Mouse (Mus musculus) midbrain, embryonic 10.5 days (tissue): ENCODE results near the gene Tmprss11f. TPM values are rescaled to one million over a fixed set of nuclear protein-coding genes. Genes with fewer than 3 reads are reported as not detected.
"Not testable (repeated sequence)": the region's sequence is repeated elsewhere in the genome, so short reads cannot be mapped to it uniquely, and the experiment has no call there.

Source experiments
- DNase-seq: peaks from one replicate; pipeline ENCODE4 v3.0.0-alpha.2; 2017; ENCODE audit warnings: low spot score
- H3K27ac ChIP-seq: fragments of 300-500 bp; sonication (generic); replicated peaks from 2 replicates; pipeline ENCODE4 v1.5.1; 2016; ENCODE audit warnings: mild to moderate bottlenecking
- H3K27me3 ChIP-seq: fragments of 300-500 bp; sonication (generic); 2 replicates; pipeline ENCODE4 v1.6.1; 2016; ENCODE audit warnings: low read depth, mild to moderate bottlenecking; ENCODE audit not compliant: poor library complexity, severe bottlenecking
- H3K36me3 ChIP-seq: fragments of 300-500 bp; sonication (generic); 2 replicates; pipeline ENCODE4 v1.6.1; 2016; ENCODE audit warnings: mild to moderate bottlenecking, moderate library complexity
- H3K4me1 ChIP-seq: fragments of 300-500 bp; sonication (generic); 2 replicates; pipeline ENCODE4 v1.6.1; 2016
- H3K4me3 ChIP-seq: fragments of 300-500 bp; sonication (generic); 2 replicates; pipeline ENCODE4 v1.5.1; 2016; ENCODE audit warnings: mild to moderate bottlenecking, moderate library complexity
- H3K9me3 ChIP-seq: fragments of 300-500 bp; sonication (generic); replicated peaks from 2 replicates; pipeline ENCODE4 v1.6.1; 2016; ENCODE audit warnings: mild to moderate bottlenecking
- WGBS: fragments of 180-500 bp; shearing (Covaris S2); methylation state at CpG from one replicate; pipeline ENCODE4 v1.1.7; 2016; 5-methylcytosine and 5-hydroxymethylcytosine counted together
- polyA plus RNA-seq: library from polyadenylated mRNA; unstranded; fragments of >200 nt; fragmentation: Nextera tagmentation; extraction: Ambion mirVana; gene quantifications from 2 replicates; pipeline ENCODE4 v1.2.1, GENCODE M21; 2016

The Tmprss11f gene
- not detected in 2 replicates for polyA plus RNA-seq

GRCm38 (mm10) chr5:86632324-86632723 is at the start of gene Tmprss11f:
Gene Tmprss11f (minus strand): TSS chr5:86632424.
- no peaks in the 10 kb centered on the region for H3K9me3 ChIP-seq
- H3K4me3 ChIP-seq, result no peak within 1 kb of the TSS
- H3K27ac ChIP-seq, result no peak within 1 kb of the TSS
- H3K27me3 ChIP-seq, result no peaks in the 10 kb centered on the region
- H3K4me1 ChIP-seq, result no peaks in the 10 kb centered on the region
- H3K36me3 ChIP-seq, result no peaks in the 10 kb centered on the region
- DNase-seq, result no peak
- 85% methylated on average over 5 of the region's 5 CpGs for WGBS

GRCm38 (mm10) chr5:86676262-86676661 is 44.0 kb upstream of the Tmprss11f start, which contains the start of gene Tmprss11b:
Gene Tmprss11b (minus strand): TSS chr5:86676362.
- H3K36me3 ChIP-seq, result no peaks in the 10 kb centered on the region
- 86% methylated on average over 5 of the region's 5 CpGs for whole genome bisulfite sequencing
- H3K4me3 ChIP-seq, result no peak within 1 kb of the TSS
- H3K9me3 ChIP-seq, result no peaks in the 10 kb centered on the region
- no peak for DNase-seq
- H3K27ac ChIP-seq, result no peak within 1 kb of the TSS
- no peaks in the 10 kb centered on the region for H3K27me3 ChIP-seq
- H3K4me1 ChIP-seq, result no peaks in the 10 kb centered on the region

- not testable (repeated sequence) for H3K27me3 ChIP-seq, H3K4me1 ChIP-seq, H3K9me3 ChIP-seq, H3K36me3 ChIP-seq, H3K27ac ChIP-seq, DNase-seq, H3K4me3 ChIP-seq
- 30% methylated on average over 4 of the region's 4 CpGs for WGBS
Measured at GRCm38 (mm10) chr5:86649185-86649584, 17.0 kb upstream of the Tmprss11f start.

GRCm38 (mm10) chr5:86640795-86641194 is 8.6 kb upstream of the Tmprss11f start:
- 84% methylated on average over 3 of the region's 3 CpGs for WGBS
- Histone ChIP-seq H3K4me3 (no peak overlapping the region), H3K9me3 (no peaks in the 10 kb centered on the region), H3K27me3 (no peaks in the 10 kb centered on the region), H3K36me3 (no peaks in the 10 kb centered on the region), H3K4me1 (no peaks in the 10 kb centered on the region), H3K27ac (no peak overlapping the region)
- no peak for DNase-seq

GRCm38 (mm10) chr5:86630700-86631099 is 1.5 kb downstream of the Tmprss11f start:
- H3K36me3 ChIP-seq, result no peaks in the 10 kb centered on the region
- DNase-seq, result no peak
- WGBS, result 92% methylated on average over 2 of the region's 2 CpGs
- no peak overlapping the region for H3K4me3 ChIP-seq
- no peaks in the 10 kb centered on the region for H3K9me3 ChIP-seq
- H3K27ac ChIP-seq, result no peak overlapping the region
- no peaks in the 10 kb centered on the region for H3K4me1 ChIP-seq
- H3K27me3 ChIP-seq, result no peaks in the 10 kb centered on the region

GRCm38 (mm10) chr5:86621778-86622177 is 10.4 kb downstream of the Tmprss11f start:
- Histone ChIP-seq H3K36me3 (no peaks in the 10 kb centered on the region), H3K9me3 (no peaks in the 10 kb centered on the region), H3K4me3 (no peak overlapping the region), H3K4me1 (no peaks in the 10 kb centered on the region), H3K27ac (no peak overlapping the region), H3K27me3 (no peaks in the 10 kb centered on the region)
- no peak for DNase-seq
- WGBS, result 90% methylated on average over 1 of the region's 1 CpGs

GRCm38 (mm10) chr5:86585896-86586295 is 46.3 kb downstream of the Tmprss11f start:
- no peaks in the 10 kb centered on the region for H3K4me1 ChIP-seq
- H3K36me3 ChIP-seq, result no peaks in the 10 kb centered on the region
- H3K4me3 ChIP-seq, result no peak overlapping the region
- WGBS, result 89% methylated on average over 3 of the region's 3 CpGs
- DNase-seq, result no peak
- no peaks in the 10 kb centered on the region for H3K9me3 ChIP-seq
- no peaks in the 10 kb centered on the region for H3K27me3 ChIP-seq
- H3K27ac ChIP-seq, result no peak overlapping the region

- H3K4me3 ChIP-seq, result no peak overlapping the region
- no peak overlapping the region for H3K27ac ChIP-seq
- 92% methylated on average over 5 of the region's 5 CpGs for WGBS
- no peaks in the 10 kb centered on the region for H3K4me1 ChIP-seq
- no peaks in the 10 kb centered on the region for H3K36me3 ChIP-seq
- no peaks in the 10 kb centered on the region for H3K9me3 ChIP-seq
- no peak for DNase-seq
- no peaks in the 10 kb centered on the region for H3K27me3 ChIP-seq
Measured at GRCm38 (mm10) chr5:86582618-86583017, 49.6 kb downstream of the Tmprss11f start.

GRCm38 (mm10) chr5:86581998-86582397 is 50.2 kb downstream of the Tmprss11f start:
- H3K27ac ChIP-seq, result no peak overlapping the region
- DNase-seq, result no peak
- no peak overlapping the region for H3K4me3 ChIP-seq
- H3K27me3 ChIP-seq, result no peaks in the 10 kb centered on the region
- no peaks in the 10 kb centered on the region for H3K4me1 ChIP-seq
- WGBS, result 83% methylated on average over 5 of the region's 5 CpGs
- no peaks in the 10 kb centered on the region for H3K36me3 ChIP-seq
- H3K9me3 ChIP-seq, result no peaks in the 10 kb centered on the region

GRCm38 (mm10) chr5:86578761-86579160 is 53.5 kb downstream of the Tmprss11f start:
- H3K4me3 ChIP-seq, H3K27ac ChIP-seq, H3K27me3 ChIP-seq, H3K36me3 ChIP-seq, H3K4me1 ChIP-seq, DNase-seq, H3K9me3 ChIP-seq: not testable (repeated sequence)
- 92% methylated on average over 8 of the region's 8 CpGs for WGBS

GRCm38 (mm10) chr5:86546693-86547092 is 85.5 kb downstream of the Tmprss11f start:
- WGBS, result 88% methylated on average over 2 of the region's 2 CpGs
- Histone ChIP-seq H3K4me3 (no peak overlapping the region), H3K9me3 (no peaks in the 10 kb centered on the region), H3K27ac (no peak overlapping the region), H3K27me3 (no peaks in the 10 kb centered on the region), H3K36me3 (no peaks in the 10 kb centered on the region), H3K4me1 (no peaks in the 10 kb centered on the region)
- no peak for DNase-seq

GRCm38 (mm10) chr5:86540601-86541000 is 91.6 kb downstream of the Tmprss11f start:
- Histone ChIP-seq H3K36me3 (no peaks in the 10 kb centered on the region), H3K27ac (no peak overlapping the region), H3K9me3 (no peaks in the 10 kb centered on the region), H3K4me3 (no peak overlapping the region), H3K27me3 (no peaks in the 10 kb centered on the region), H3K4me1 (no peaks in the 10 kb centered on the region)
- 86% methylated on average over 3 of the region's 3 CpGs for WGBS
- no peak for DNase-seq

GRCm38 (mm10) chr5:86528725-86529124 is 103.5 kb downstream of the Tmprss11f start:
- no peak for DNase-seq

GRCm38 (mm10) chr5:86518500-86518899 is 113.7 kb downstream of the Tmprss11f start, which contains the start of gene Tmprss11g:
Gene Tmprss11g (minus strand): TSS chr5:86518600.
- H3K36me3 ChIP-seq, result no peaks in the 10 kb centered on the region
- no peak within 1 kb of the TSS for H3K27ac ChIP-seq
- no peaks in the 10 kb centered on the region for H3K4me1 ChIP-seq
- DNase-seq, result no peak
- no peaks in the 10 kb centered on the region for H3K9me3 ChIP-seq
- H3K4me3 ChIP-seq, result no peak within 1 kb of the TSS
- 85% methylated on average over 9 of the region's 9 CpGs for WGBS
- no peaks in the 10 kb centered on the region for H3K27me3 ChIP-seq

More at GRCm38 (mm10) chr5:86528725-86529124, 103.5 kb downstream of the Tmprss11f start:
- WGBS, result 78% methylated on average over 2 of the region's 2 CpGs
- H3K27ac ChIP-seq, result no peak overlapping the region
- H3K36me3 ChIP-seq, result no peaks in the 10 kb centered on the region
- no peak overlapping the region for H3K4me3 ChIP-seq
- H3K4me1 ChIP-seq, result no peaks in the 10 kb centered on the region
- no peaks in the 10 kb centered on the region for H3K9me3 ChIP-seq
- H3K27me3 ChIP-seq, result no peaks in the 10 kb centered on the region
